Mouse (Mus musculus) megakaryocyte, embryonic 14.5 days (primary cell): ENCODE results near the gene Cfl1.

Source experiments
- FLI1 ChIP-seq: IDR thresholded peaks from 2 replicates; pipeline ENCODE4 v1.6.1; 2012; ENCODE audit warnings: low read length, inconsistent platforms, mixed read lengths
- GATA1 ChIP-seq: IDR thresholded peaks from 3 replicates; pipeline ENCODE4 v1.6.1; 2012; ENCODE audit warnings: mixed read lengths, low read length, inconsistent platforms, borderline replicate concordance

GRCm38 (mm10) chr19:5448354-5449150 is 41.7 kb upstream of the Cfl1 start:
- TF ChIP-seq GATA1 (no peak), FLI1 (no peak)
